Mouse (Mus musculus): ENCODE data around the gene Zfp750.

GRCm38 (mm10) chr11:121474831-121475230 is 44.3 kb downstream of the Zfp750 start:
- TF ChIP-seq CTCF (IDR thresholded peaks at IDR 0.05; ENCODE audit: control insufficient read depth, insufficient read depth, insufficient read length), result no peak
- no peak for TF ChIP-seq MAX (IDR thresholded peaks at IDR 0.05)
- TF ChIP-seq USF1 (IDR thresholded peaks at IDR 0.05; ENCODE audit: low read depth), result no peak
- TF ChIP-seq CEBPB (IDR thresholded peaks at IDR 0.05; ENCODE audit: low read depth), result no peak
- no peak for TF ChIP-seq MYOD1 (IDR thresholded peaks at IDR 0.05; ENCODE audit: control insufficient read depth, insufficient read length, low read depth)
- no peak for TF ChIP-seq MYOG (IDR thresholded peaks at IDR 0.05; ENCODE audit: control insufficient read depth, extremely low read depth, insufficient read length)
- TF ChIP-seq FOSL1 (IDR thresholded peaks at IDR 0.05; ENCODE audit: insufficient read depth, low read length, poor library complexity, severe bottlenecking), result no peak
